Mouse (Mus musculus): ENCODE results near the gene Asic2. TPM values are rescaled to one million over a fixed set of nuclear protein-coding genes. Genes with fewer than 3 reads are reported as not detected.

Gene Asic2
- polyA plus RNA-seq, 1 experiment from 2014 or later: 0.07 TPM

GRCm38 (mm10) chr11:81164890-81165289 is 803.4 kb downstream of the Asic2 start:
- no peak overlapping the region for H3K27ac ChIP-seq (replicated peaks)
- no peaks in the 10 kb centered on the region for H3K4me1 ChIP-seq
- no peaks in the 10 kb centered on the region for H3K27me3 ChIP-seq (replicated peaks)
- no peak for ATAC-seq (ENCODE audit: extremely low read depth, insufficient number of reproducible peaks, low FRiP score, low TSS enrichment)
- H3K9me3 ChIP-seq: no peaks in the 10 kb centered on the region; the same call in 1 of the 2 replicates
- no peak overlapping the region for H3K9ac ChIP-seq
- 71% methylated on average over 2 of the region's 2 CpGs for WGBS
- no peak overlapping the region for H3K4me2 ChIP-seq
- H3K4me3 ChIP-seq: no peak overlapping the region
- H3K36me3 ChIP-seq: no peaks in the 10 kb centered on the region

GRCm38 (mm10) chr11:81163056-81163455 is 805.2 kb downstream of the Asic2 start:
- Histone ChIP-seq H3K4me2 (no peak overlapping the region), H3K4me3 (no peak overlapping the region), H3K4me1 (no peaks in the 10 kb centered on the region), H3K27ac (replicated peaks) (no peak overlapping the region), H3K9me3 (no peaks in the 10 kb centered on the region; the same call in 1 of the 2 replicates), H3K9ac (no peak overlapping the region), H3K27me3 (replicated peaks) (no peaks in the 10 kb centered on the region), H3K36me3 (no peaks in the 10 kb centered on the region)
- ATAC-seq (ENCODE audit: extremely low read depth, insufficient number of reproducible peaks, low FRiP score, low TSS enrichment): no peak
- 61% methylated on average over 4 of the region's 4 CpGs for WGBS

- peak overlapping the region; percentile 60 for H3K4me3 ChIP-seq
- H3K9me3 ChIP-seq: no peaks in the 10 kb centered on the region
- H3K27me3 ChIP-seq (replicated peaks): peaks cover 79% of the 10 kb centered on the region
- no peak overlapping the region for H3K27ac ChIP-seq (replicated peaks)
- peaks cover 25% of the 10 kb centered on the region for H3K4me1 ChIP-seq
- peak overlapping the region; percentile 95 for H3K4me2 ChIP-seq
- 21% methylated on average over 13 of the region's 13 CpGs for WGBS
- no peaks in the 10 kb centered on the region for H3K36me3 ChIP-seq
- no peak overlapping the region for H3K9ac ChIP-seq
- ATAC-seq (ENCODE audit: extremely low read depth, insufficient number of reproducible peaks, low FRiP score, low TSS enrichment): no peak
These were observed 814.4 kb downstream of the Asic2 start for GRCm38 (mm10) chr11:81153841-81154240.

- Histone ChIP-seq H3K36me3 (no peaks in the 10 kb centered on the region), H3K27ac (replicated peaks) (no peak overlapping the region), H3K4me2 (peak overlapping the region; percentile 95), H3K27me3 (replicated peaks) (peaks cover 85% of the 10 kb centered on the region), H3K9me3 (no peaks in the 10 kb centered on the region), H3K4me3 (peak overlapping the region; percentile 60), H3K9ac (peak overlapping the region; percentile 69; the same call in 1 of the 2 replicates), H3K4me1 (peaks cover 25% of the 10 kb centered on the region)
- no peak for ATAC-seq (ENCODE audit: extremely low read depth, insufficient number of reproducible peaks, low FRiP score, low TSS enrichment)
- WGBS: under 1% methylated on average over 57 of the region's 57 CpGs
These were observed 815.0 kb downstream of the Asic2 start for GRCm38 (mm10) chr11:81153161-81153840.

- Histone ChIP-seq H3K4me1 (peaks cover 25% of the 10 kb centered on the region), H3K27me3 (replicated peaks) (peaks cover 88% of the 10 kb centered on the region), H3K4me3 (peak overlapping the region; percentile 60), H3K9ac (peak overlapping the region; percentile 69), H3K4me2 (peak overlapping the region; percentile 95), H3K36me3 (no peaks in the 10 kb centered on the region), H3K9me3 (no peaks in the 10 kb centered on the region), H3K27ac (replicated peaks) (no peak overlapping the region)
- peak; percentile 51; the same call in 1 of the 2 replicates for ATAC-seq (ENCODE audit: extremely low read depth, insufficient number of reproducible peaks, low FRiP score, low TSS enrichment)
- WGBS: 0% methylated on average over 55 of the region's 55 CpGs
These were observed 815.6 kb downstream of the Asic2 start for GRCm38 (mm10) chr11:81152460-81153160.

GRCm38 (mm10) chr11:81152021-81152385 is 816.3 kb downstream of the Asic2 start:
- peak overlapping the region; percentile 69 for H3K9ac ChIP-seq
- no peak overlapping the region for H3K27ac ChIP-seq (replicated peaks)
- H3K9me3 ChIP-seq: no peaks in the 10 kb centered on the region
- 0 out of 2 replicates have a peak, but pooled peaks have one; percentile 14 for ATAC-seq (ENCODE audit: extremely low read depth, insufficient number of reproducible peaks, low FRiP score, low TSS enrichment)
- under 1% methylated on average over 40 of the region's 42 CpGs for WGBS
- no peaks in the 10 kb centered on the region for H3K36me3 ChIP-seq
- peak overlapping the region; percentile 60 for H3K4me3 ChIP-seq
- peaks cover 88% of the 10 kb centered on the region for H3K27me3 ChIP-seq (replicated peaks)
- H3K4me2 ChIP-seq: peak overlapping the region; percentile 95
- H3K4me1 ChIP-seq: peaks cover 25% of the 10 kb centered on the region

- no peak overlapping the region for H3K27ac ChIP-seq (replicated peaks)
- no peaks in the 10 kb centered on the region for H3K9me3 ChIP-seq
- WGBS: 3% methylated on average over 36 of the region's 36 CpGs
- peak overlapping the region; percentile 69; the same call in 1 of the 2 replicates for H3K9ac ChIP-seq
- peak overlapping the region; percentile 60 for H3K4me3 ChIP-seq
- H3K4me2 ChIP-seq: peak overlapping the region; percentile 95
- peaks cover 25% of the 10 kb centered on the region for H3K4me1 ChIP-seq
- H3K36me3 ChIP-seq: no peaks in the 10 kb centered on the region
- ATAC-seq (ENCODE audit: extremely low read depth, insufficient number of reproducible peaks, low FRiP score, low TSS enrichment): no peak
- peaks cover 83% of the 10 kb centered on the region for H3K27me3 ChIP-seq (replicated peaks)
These were observed 816.8 kb downstream of the Asic2 start for GRCm38 (mm10) chr11:81151286-81152020.

GRCm38 (mm10) chr11:81150621-81151020 is 817.6 kb downstream of the Asic2 start:
- no peak for ATAC-seq (ENCODE audit: extremely low read depth, insufficient number of reproducible peaks, low FRiP score, low TSS enrichment)
- no peaks in the 10 kb centered on the region for H3K9me3 ChIP-seq
- H3K4me1 ChIP-seq: peaks cover 25% of the 10 kb centered on the region
- peaks cover 75% of the 10 kb centered on the region for H3K27me3 ChIP-seq (replicated peaks)
- no peaks in the 10 kb centered on the region for H3K36me3 ChIP-seq
- H3K27ac ChIP-seq (replicated peaks): no peak overlapping the region
- H3K4me2 ChIP-seq: no peak overlapping the region
- no peak overlapping the region for H3K4me3 ChIP-seq
- WGBS: 63% methylated on average over 8 of the region's 8 CpGs
- no peak overlapping the region for H3K9ac ChIP-seq

- Histone ChIP-seq H3K4me1 (peaks cover 21% of the 10 kb centered on the region), H3K4me3 (no peak overlapping the region), H3K9ac (no peak overlapping the region), H3K4me2 (no peak overlapping the region), H3K9me3 (no peaks in the 10 kb centered on the region), H3K27me3 (replicated peaks) (peaks cover 53% of the 10 kb centered on the region), H3K36me3 (no peaks in the 10 kb centered on the region), H3K27ac (replicated peaks) (no peak overlapping the region)
- 72% methylated on average over 10 of the region's 10 CpGs for WGBS
- ATAC-seq (ENCODE audit: extremely low read depth, insufficient number of reproducible peaks, low FRiP score, low TSS enrichment): no peak
These were observed 819.8 kb downstream of the Asic2 start for GRCm38 (mm10) chr11:81148423-81148822.

- ATAC-seq (ENCODE audit: extremely low read depth, insufficient number of reproducible peaks, low FRiP score, low TSS enrichment): no peak
- 67% methylated on average over 9 of the region's 9 CpGs for WGBS
- no peaks in the 10 kb centered on the region for H3K36me3 ChIP-seq
- peaks cover 3% of the 10 kb centered on the region for H3K4me1 ChIP-seq
- no peak overlapping the region for H3K27ac ChIP-seq (replicated peaks)
- no peak overlapping the region for H3K4me2 ChIP-seq
- H3K4me3 ChIP-seq: no peak overlapping the region
- no peak overlapping the region for H3K9ac ChIP-seq
- peaks cover 35% of the 10 kb centered on the region for H3K27me3 ChIP-seq (replicated peaks)
- H3K9me3 ChIP-seq: no peaks in the 10 kb centered on the region
These were observed 821.6 kb downstream of the Asic2 start for GRCm38 (mm10) chr11:81146574-81147157.

- H3K4me3 ChIP-seq: no peak overlapping the region
- ATAC-seq (ENCODE audit: extremely low read depth, insufficient number of reproducible peaks, low FRiP score, low TSS enrichment): no peak
These were observed 833.1 kb downstream of the Asic2 start for GRCm38 (mm10) chr11:81135141-81135540.

More at GRCm38 (mm10) chr11:81135141-81135540, 833.1 kb downstream of the Asic2 start:
- H3K9ac ChIP-seq: no peak overlapping the region
- no peaks in the 10 kb centered on the region for H3K36me3 ChIP-seq
- H3K4me2 ChIP-seq: no peak overlapping the region
- H3K4me1 ChIP-seq: no peaks in the 10 kb centered on the region
- 49% methylated on average over 4 of the region's 4 CpGs for WGBS
- H3K27ac ChIP-seq (replicated peaks): no peak overlapping the region
- H3K27me3 ChIP-seq (replicated peaks): no peaks in the 10 kb centered on the region
- no peaks in the 10 kb centered on the region for H3K9me3 ChIP-seq

All from heart, embryonic 13.5 days (tissue).